In the genomic region with DNA sequence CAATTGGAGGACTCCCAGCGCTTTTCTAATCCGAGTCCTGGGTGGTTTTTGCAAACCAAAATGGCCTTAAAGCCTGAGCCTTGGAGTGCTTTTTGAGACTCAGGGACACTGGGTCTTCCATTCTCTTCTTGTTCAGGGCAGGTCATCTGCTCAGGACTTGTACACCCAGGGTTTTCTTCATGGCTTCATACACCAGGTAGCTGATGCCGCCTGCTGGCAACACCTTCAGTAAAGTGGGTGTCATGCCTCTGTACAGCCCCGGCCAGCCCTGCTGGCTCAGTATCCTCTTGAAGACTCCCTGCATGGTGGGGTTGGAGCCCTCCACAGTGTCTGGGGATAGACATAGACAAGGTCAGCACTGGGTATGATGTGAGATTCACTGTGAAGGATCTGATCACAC, we compare ENCODE assay signal across 10 mouse cellular contexts. TPM values are rescaled to one million over a fixed set of nuclear protein-coding genes. Genes with fewer than 3 reads are reported as not detected.
DNase-seq lines count a peak whose midpoint lies in the region; ATAC-seq and TF ChIP-seq lines count a peak whose summit lies in the region.
"Had no signal": no experiment of that assay in that cellular context is flagged by ENCODE, and none has a peak within 500 bp of the region (broad histone marks: within the 10 kb centered on the region; RNA-seq: fewer than 3 reads in every experiment).

No protein-coding gene starts in this region.

- H3K27me3 ChIP-seq in lung, embryonic 14.5 days (ENCODE audit: insufficient read depth, low read length) = no peaks in the 10 kb centered on the region
- no peaks in the 10 kb centered on the region for H3K27me3 ChIP-seq in intestine, embryonic 15.5 days (replicated peaks)
- H3K27me3 ChIP-seq in neural tube, embryonic 15.5 days (replicated peaks) = no peaks in the 10 kb centered on the region
- H3K27me3 ChIP-seq: megakaryocyte, embryonic 14.5 days had no signal

- H3K9me3 ChIP-seq in lung, embryonic 14.5 days (ENCODE audit: low read depth, low read length) = no peaks in the 10 kb centered on the region
- no peaks in the 10 kb centered on the region for H3K9me3 ChIP-seq in intestine, embryonic 15.5 days
- no peaks in the 10 kb centered on the region for H3K9me3 ChIP-seq in neural tube, embryonic 15.5 days (replicated peaks)
- H3K9me3 ChIP-seq: megakaryocyte, embryonic 14.5 days had no signal

- ATAC-seq in lung, embryonic 14.5 days (ENCODE audit: insufficient read depth) = no peak
- no peak for ATAC-seq in intestine, embryonic 15.5 days
- ATAC-seq in neural tube, embryonic 15.5 days (ENCODE audit: low FRiP score) = no peak

- no peak for TF ChIP-seq CTCF in lung, embryonic 14.5 days (IDR thresholded peaks at IDR 0.05; ENCODE audit: low read depth)
- no peak for TF ChIP-seq CTCF in lung, adult 2 months (IDR thresholded peaks at IDR 0.05; ENCODE audit: insufficient read depth, low read length)

- DNase-seq in cerebellum, adult 8-10 months = peak; percentile 38
- DNase-seq in cerebellum, postnatal 25 days = no peak
- no peak for DNase-seq in lung, embryonic 14.5 days
- DNase-seq in lung, adult 2 months = no peak
- DNase-seq in adrenal gland, postnatal 14 days = no peak
- no peak for DNase-seq in lung, postnatal 25 days (ENCODE audit: low spot score)

- no peak for TF ChIP-seq POLR2A in lung, adult 2 months (IDR thresholded peaks at IDR 0.05; ENCODE audit: borderline replicate concordance, extremely low read depth, low read depth, low read length)

- H3K9ac ChIP-seq in lung, embryonic 14.5 days = peak overlapping the region; percentile 44
- no peak overlapping the region for H3K9ac ChIP-seq in intestine, embryonic 15.5 days
- H3K9ac ChIP-seq in neural tube, embryonic 15.5 days (replicated peaks) = 0 out of 2 replicates have a peak overlapping the region, but pooled peaks have one; percentile 52

- peaks cover 11% of the 10 kb centered on the region for H3K36me3 ChIP-seq in lung, embryonic 14.5 days (ENCODE audit: insufficient read depth)
- H3K36me3 ChIP-seq in intestine, embryonic 15.5 days = peaks cover 7% of the 10 kb centered on the region; the same call in 1 of the 2 replicates
- peaks cover 4% of the 10 kb centered on the region for H3K36me3 ChIP-seq in neural tube, embryonic 15.5 days

- H3K4me3 ChIP-seq in lung, embryonic 14.5 days (ENCODE audit: low read depth, low read length) = no peak overlapping the region
- H3K4me3 ChIP-seq in lung, adult 2 months (replicated peaks; ENCODE audit: extremely low read depth, low read depth, low read length) = no peak overlapping the region
- no peak overlapping the region for H3K4me3 ChIP-seq in intestine, embryonic 15.5 days (replicated peaks)
- H3K4me3 ChIP-seq in neural tube, embryonic 15.5 days (replicated peaks) = no peak overlapping the region

- H3K27ac ChIP-seq in lung, embryonic 14.5 days (ENCODE audit: low read depth) = peak overlapping the region; percentile 82; the same call in 1 of the 2 replicates
- no peak overlapping the region for H3K27ac ChIP-seq in intestine, embryonic 15.5 days
- peak overlapping the region; percentile 86; the same call in 1 of the 2 replicates for H3K27ac ChIP-seq in neural tube, embryonic 15.5 days (replicated peaks)

- 0 out of 2 replicates have a peak, but pooled peaks cover 3% of the 10 kb centered on the region for H3K4me1 ChIP-seq in lung, embryonic 14.5 days (ENCODE audit: insufficient read depth)
- H3K4me1 ChIP-seq in lung, adult 2 months (ENCODE audit: control insufficient read depth, insufficient read depth, low read length) = peaks cover 9% of the 10 kb centered on the region; the same call in 1 of the 2 replicates
- peaks cover 8% of the 10 kb centered on the region; the same call in 1 of the 2 replicates for H3K4me1 ChIP-seq in intestine, embryonic 15.5 days (replicated peaks)
- H3K4me1 ChIP-seq in neural tube, embryonic 15.5 days = peaks cover 28% of the 10 kb centered on the region

- 81% methylated on average over 4 of the region's 4 CpGs for WGBS in lung, embryonic 14.5 days
- 91% methylated on average over 4 of the region's 4 CpGs for WGBS in lung, adult 2 months
- WGBS in intestine, embryonic 15.5 days = 90% methylated on average over 4 of the region's 4 CpGs
- WGBS in neural tube, embryonic 15.5 days = 87% methylated on average over 4 of the region's 4 CpGs

- peak overlapping the region; percentile 67 for H3K4me2 ChIP-seq in lung, embryonic 14.5 days
- peak overlapping the region; percentile 69 for H3K4me2 ChIP-seq in intestine, embryonic 15.5 days (replicated peaks)
- H3K4me2 ChIP-seq in neural tube, embryonic 15.5 days = peak overlapping the region; percentile 76

RNA-seq across cellular contexts. Expression of a gene that starts 1.5 kb away (rescaled TPM):
- polyA plus RNA-seq in lung, embryonic 14.5 days (2014; fragmentation: Nextera tagmentation; extraction: Ambion mirVana) = 60.8 and 69.4 TPM in 2 replicates
- 75.8 and 80.7 TPM in 2 replicates for polyA plus RNA-seq in lung, adult 2 months (2012; rRNA removed)
- 37.5 and 38.9 TPM in 2 replicates for polyA plus RNA-seq in intestine, embryonic 15.5 days (2015; fragmentation: Nextera tagmentation; extraction: Ambion mirVana)
- 25.8 and 29.1 TPM in 2 replicates for polyA plus RNA-seq in neural tube, embryonic 15.5 days (2015; fragmentation: Nextera tagmentation; extraction: Ambion mirVana)
- total RNA-seq in adrenal gland, postnatal 14 days (2021) = 90.2 and 99.9 TPM in 2 replicates

RNA-seq across cellular contexts. Expression of a gene that starts 8.6 kb away (rescaled TPM):
- 0.15 and 0.16 TPM in 2 replicates for polyA plus RNA-seq in lung, embryonic 14.5 days (2014; fragmentation: Nextera tagmentation; extraction: Ambion mirVana)
- polyA plus RNA-seq in lung, adult 2 months (2012; rRNA removed) = 0.18 TPM in 1 of 2 replicates, not detected in the other
- polyA plus RNA-seq in intestine, embryonic 15.5 days (2015; fragmentation: Nextera tagmentation; extraction: Ambion mirVana) = not detected in 2 replicates
- not detected in 2 replicates for polyA plus RNA-seq in neural tube, embryonic 15.5 days (2015; fragmentation: Nextera tagmentation; extraction: Ambion mirVana)
- not detected in 2 replicates for total RNA-seq in adrenal gland, postnatal 14 days (2021)

RNA-seq across cellular contexts. Expression of a gene that starts 21.6 kb away (rescaled TPM):
- 0.16 TPM in 1 of 2 replicates, not detected in the other for polyA plus RNA-seq in lung, embryonic 14.5 days (2014; fragmentation: Nextera tagmentation; extraction: Ambion mirVana)
- polyA plus RNA-seq in lung, adult 2 months (2012; rRNA removed) = 0.13 and 0.16 TPM in 2 replicates
- polyA plus RNA-seq in intestine, embryonic 15.5 days (2015; fragmentation: Nextera tagmentation; extraction: Ambion mirVana) = 0.24 and 0.42 TPM in 2 replicates
- polyA plus RNA-seq in neural tube, embryonic 15.5 days (2015; fragmentation: Nextera tagmentation; extraction: Ambion mirVana) = 0.26 and 0.46 TPM in 2 replicates
- not detected in 2 replicates for total RNA-seq in adrenal gland, postnatal 14 days (2021)
- polyA plus RNA-seq: cortical plate, adult 2 months had no signal

RNA-seq across cellular contexts. Expression of a gene that starts 21.8 kb away (rescaled TPM):
- 53.2 and 60.2 TPM in 2 replicates for polyA plus RNA-seq in lung, embryonic 14.5 days (2014; fragmentation: Nextera tagmentation; extraction: Ambion mirVana)
- polyA plus RNA-seq in lung, adult 2 months (2012; rRNA removed) = 22.3 and 23.4 TPM in 2 replicates
- 60.0 and 61.8 TPM in 2 replicates for polyA plus RNA-seq in intestine, embryonic 15.5 days (2015; fragmentation: Nextera tagmentation; extraction: Ambion mirVana)
- 63.2 and 70.7 TPM in 2 replicates for polyA plus RNA-seq in neural tube, embryonic 15.5 days (2015; fragmentation: Nextera tagmentation; extraction: Ambion mirVana)
- 53.7 and 63.7 TPM in 2 replicates for total RNA-seq in adrenal gland, postnatal 14 days (2021)

RNA-seq across cellular contexts. Expression of a gene that starts 26.1 kb away (rescaled TPM):
- polyA plus RNA-seq in lung, embryonic 14.5 days (2014; fragmentation: Nextera tagmentation; extraction: Ambion mirVana) = 38.6 and 41.3 TPM in 2 replicates
- 75.5 and 89.4 TPM in 2 replicates for polyA plus RNA-seq in lung, adult 2 months (2012; rRNA removed)
- polyA plus RNA-seq in intestine, embryonic 15.5 days (2015; fragmentation: Nextera tagmentation; extraction: Ambion mirVana) = 90.2 and 91.6 TPM in 2 replicates
- polyA plus RNA-seq in neural tube, embryonic 15.5 days (2015; fragmentation: Nextera tagmentation; extraction: Ambion mirVana) = 1.6 and 10.2 TPM in 2 replicates
- 0.38 and 1.4 TPM in 2 replicates for total RNA-seq in adrenal gland, postnatal 14 days (2021)
